Mouse (Mus musculus): ENCODE results near the gene Cald1. TPM values are rescaled to one million over a fixed set of nuclear protein-coding genes. Genes with fewer than 3 reads are reported as not detected.
A peak's percentile ranks its signal among the peaks of the same experiment; 100 is the strongest.

Gene Cald1
- 10 to 100 TPM; 70.2 to 87.0 TPM for total RNA-seq (2021)
- long read RNA-seq, experiment 1, full-length matches to known transcripts, result 45 of 64 reads
- long read RNA-seq, experiment 1, partial matches to known transcripts, result 5 of 64 reads
- long read RNA-seq, experiment 1, other reads (novel, unspliced or antisense), result 14 of 64 reads
- long read RNA-seq, experiment 2, full-length matches to known transcripts, result 26 of 50 reads
- long read RNA-seq, experiment 2, partial matches to known transcripts, result 8 of 50 reads
- long read RNA-seq, experiment 2, other reads (novel, unspliced or antisense), result 16 of 50 reads

- peak; percentile 28 for DNase-seq
Measured at GRCm38 (mm10) chr6:34598121-34599065, at the start of gene Cald1. Gene Cald1, plus strand, starts transcription at chr6:34598500.

- DNase-seq, result peak; percentile 74
Measured at GRCm38 (mm10) chr6:34549017-34549416, 49.3 kb upstream of the Cald1 start.

- no peak for DNase-seq
Measured at GRCm38 (mm10) chr6:34552489-34553157, 45.7 kb upstream of the Cald1 start.

GRCm38 (mm10) chr6:34554291-34554997, 43.9 kb upstream of the Cald1 start:
- DNase-seq, result no peak

- no peak for DNase-seq
Measured at GRCm38 (mm10) chr6:34559521-34559920, 38.8 kb upstream of the Cald1 start.

- DNase-seq, result no peak
Measured at GRCm38 (mm10) chr6:34565176-34565880, 33.0 kb upstream of the Cald1 start.

GRCm38 (mm10) chr6:34567298-34567697, 31.0 kb upstream of the Cald1 start:
- DNase-seq, result no peak

- DNase-seq, result no peak
Measured at GRCm38 (mm10) chr6:34579504-34580068, 18.7 kb upstream of the Cald1 start.

- DNase-seq, result no peak
Measured at GRCm38 (mm10) chr6:34583365-34583764, 14.9 kb upstream of the Cald1 start.

- DNase-seq, result no peak
Measured at GRCm38 (mm10) chr6:34588066-34588465, 10.2 kb upstream of the Cald1 start.

- DNase-seq, result no peak
Measured at GRCm38 (mm10) chr6:34590716-34591115, 7.6 kb upstream of the Cald1 start.

GRCm38 (mm10) chr6:34593353-34593752, 4.9 kb upstream of the Cald1 start:
- DNase-seq, result no peak

- DNase-seq, result no peak
Measured at GRCm38 (mm10) chr6:34597316-34597715, 984 bp upstream of the Cald1 start.

- no peak for DNase-seq
Measured at GRCm38 (mm10) chr6:34599171-34599570, 871 bp downstream of the Cald1 start.

- DNase-seq, result no peak
Measured at GRCm38 (mm10) chr6:34599631-34600111, 1.4 kb downstream of the Cald1 start.

- no peak for DNase-seq
Measured at GRCm38 (mm10) chr6:34600850-34601249, 2.5 kb downstream of the Cald1 start.

GRCm38 (mm10) chr6:34602091-34602490, 3.8 kb downstream of the Cald1 start:
- no peak for DNase-seq

GRCm38 (mm10) chr6:34606407-34606806, 8.1 kb downstream of the Cald1 start:
- no peak for DNase-seq

GRCm38 (mm10) chr6:34608603-34609002, 10.3 kb downstream of the Cald1 start:
- DNase-seq, result no peak

GRCm38 (mm10) chr6:34609892-34610829, 11.9 kb downstream of the Cald1 start:
- peak; percentile 32 for DNase-seq
